28 mouse cellular contexts compared by ENCODE assay signal in the genomic region with DNA sequence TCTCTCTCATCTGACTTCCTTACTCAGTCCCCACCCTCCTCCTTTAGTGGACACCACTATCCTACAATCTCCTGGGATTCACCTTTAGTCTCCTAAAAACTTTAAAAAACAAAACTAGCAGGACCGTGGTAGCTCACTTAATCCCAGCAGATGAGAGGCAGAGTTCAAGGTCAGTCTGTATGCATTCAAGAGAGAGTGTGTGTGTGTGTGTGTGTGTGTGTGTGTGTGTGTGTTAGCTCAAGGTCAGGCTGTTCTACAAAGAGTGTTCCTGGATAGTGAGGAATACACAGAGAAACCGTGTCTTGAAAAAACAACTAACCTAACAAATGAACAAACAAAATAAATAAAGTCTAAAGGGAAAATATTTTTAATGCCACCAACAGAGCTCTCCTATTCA. TPM values are rescaled to one million over a fixed set of nuclear protein-coding genes. Genes with fewer than 3 reads are reported as not detected.
DNase-seq lines count a peak whose midpoint lies in the region; ATAC-seq and TF ChIP-seq lines count a peak whose summit lies in the region.
"Had no signal": no experiment of that assay in that cellular context is flagged by ENCODE, and none has a peak within 500 bp of the region (broad histone marks: within the 10 kb centered on the region; RNA-seq: fewer than 3 reads in every experiment).

No protein-coding gene starts in this region.

- H3K9me3 ChIP-seq in intestine, embryonic 16.5 days (ENCODE audit: control insufficient read depth, low read length) = no peaks in the 10 kb centered on the region
- H3K9me3 ChIP-seq in intestine, embryonic 15.5 days = no peaks in the 10 kb centered on the region
- no peaks in the 10 kb centered on the region for H3K9me3 ChIP-seq in forebrain, postnatal 0 days (ENCODE audit: low read length)
- H3K9me3 ChIP-seq: heart, embryonic 15.5 days; limb, embryonic 13.5 days had no signal

- H3K27ac ChIP-seq in intestine, embryonic 16.5 days (ENCODE audit: low read length) = no peak overlapping the region
- no peak overlapping the region for H3K27ac ChIP-seq in intestine, embryonic 15.5 days
- H3K27ac ChIP-seq in bone marrow macrophage, adult 2 months (ENCODE audit: insufficient read depth, low read depth, low read length) = peak overlapping the region; percentile 93
- H3K27ac ChIP-seq in macrophage = peak overlapping the region; percentile 60
- H3K27ac ChIP-seq in forebrain, postnatal 0 days (ENCODE audit: low read depth, low read length) = no peak overlapping the region
- H3K27ac ChIP-seq: heart, embryonic 15.5 days; hindbrain, embryonic 14.5 days; kidney, postnatal 0 days; limb, embryonic 13.5 days had no signal

- peak; percentile 22 for DNase-seq in adrenal gland, postnatal 10 days
- DNase-seq in adrenal gland, postnatal 4 days (ENCODE audit: low spot score in 2 of 2) = no peak
- DNase-seq in forebrain, postnatal 0 days = no peak
- no peak for DNase-seq in spleen, adult 12 weeks (ENCODE audit: low spot score)
- DNase-seq: adrenal gland, postnatal 14 days; cerebellum, adult 8-10 months; cerebellum, postnatal 36 days; gastrocnemius, postnatal 25 days; heart, adult 18-20 months; kidney, adult 8-10 months; kidney, postnatal 4 days; lung, adult 2 months; lung, postnatal 10 days; midbrain, embryonic 14.5 days; right cerebral cortex, postnatal 25 days; spleen, adult 18-20 months; thymus, adult 18-20 months; thymus, postnatal 25 days had no signal

- H3K79me2 ChIP-seq in macrophage (ENCODE audit: inconsistent target) = peaks cover 100% of the 10 kb centered on the region

- no peaks in the 10 kb centered on the region for H3K27me3 ChIP-seq in intestine, embryonic 16.5 days (replicated peaks; ENCODE audit: control insufficient read depth, insufficient read depth, low read length)
- no peaks in the 10 kb centered on the region for H3K27me3 ChIP-seq in intestine, embryonic 15.5 days (replicated peaks)
- no peaks in the 10 kb centered on the region for H3K27me3 ChIP-seq in forebrain, postnatal 0 days (ENCODE audit: insufficient read depth, low read length)
- H3K27me3 ChIP-seq: heart, embryonic 15.5 days; limb, embryonic 13.5 days; Patski had no signal

- H3K4me3 ChIP-seq in intestine, embryonic 16.5 days (ENCODE audit: low read length) = no peak overlapping the region
- no peak overlapping the region for H3K4me3 ChIP-seq in intestine, embryonic 15.5 days (replicated peaks)
- peak overlapping the region; percentile 46; the same call in 1 of the 2 replicates for H3K4me3 ChIP-seq in bone marrow macrophage, adult 2 months (ENCODE audit: insufficient read depth, low read length)
- H3K4me3 ChIP-seq in macrophage (ENCODE audit: inconsistent target) = no peak overlapping the region
- no peak overlapping the region for H3K4me3 ChIP-seq in forebrain, postnatal 0 days (ENCODE audit: low read depth, low read length)
- H3K4me3 ChIP-seq: heart, embryonic 15.5 days; limb, embryonic 13.5 days had no signal

- no peaks in the 10 kb centered on the region for H3K36me3 ChIP-seq in intestine, embryonic 16.5 days (ENCODE audit: control insufficient read depth, insufficient read depth, low read length)
- no peaks in the 10 kb centered on the region for H3K36me3 ChIP-seq in intestine, embryonic 15.5 days
- no peaks in the 10 kb centered on the region for H3K36me3 ChIP-seq in macrophage (ENCODE audit: inconsistent target)
- H3K36me3 ChIP-seq in forebrain, postnatal 0 days (ENCODE audit: insufficient read depth) = no peaks in the 10 kb centered on the region
- H3K36me3 ChIP-seq: heart, embryonic 15.5 days; limb, embryonic 13.5 days had no signal

- 0 out of 2 replicates have a peak, but pooled peaks have one; percentile 33 for ATAC-seq in intestine, embryonic 16.5 days
- ATAC-seq in intestine, embryonic 15.5 days = no peak
- no peak for ATAC-seq in forebrain, postnatal 0 days
- ATAC-seq: forebrain, embryonic 14.5 days; Patski had no signal

- no peak for TF ChIP-seq POLR2A in bone marrow macrophage, adult 2 months (IDR thresholded peaks at IDR 0.05; ENCODE audit: borderline replicate concordance, low read depth, low read length)

- H3K4me1 ChIP-seq in intestine, embryonic 16.5 days (ENCODE audit: control insufficient read depth, insufficient read depth, low read length) = peaks cover 7% of the 10 kb centered on the region; the same call in 1 of the 2 replicates
- H3K4me1 ChIP-seq in intestine, embryonic 15.5 days (replicated peaks) = no peaks in the 10 kb centered on the region
- H3K4me1 ChIP-seq in bone marrow macrophage, adult 2 months (ENCODE audit: control insufficient read depth, insufficient read depth, low read length) = peaks cover 45% of the 10 kb centered on the region
- H3K4me1 ChIP-seq in forebrain, postnatal 0 days (ENCODE audit: insufficient read depth) = no peaks in the 10 kb centered on the region
- H3K4me1 ChIP-seq: limb, embryonic 13.5 days had no signal

- no peak overlapping the region for H3K4me2 ChIP-seq in intestine, embryonic 16.5 days (ENCODE audit: low read depth, low read length)
- no peak overlapping the region for H3K4me2 ChIP-seq in intestine, embryonic 15.5 days (replicated peaks)
- no peak overlapping the region for H3K4me2 ChIP-seq in forebrain, postnatal 0 days (ENCODE audit: low read depth)
- H3K4me2 ChIP-seq: heart, embryonic 15.5 days; hindbrain, embryonic 14.5 days; limb, embryonic 13.5 days had no signal

- WGBS in intestine, embryonic 16.5 days = 51% methylated on average over 2 of the region's 2 CpGs
- WGBS in intestine, embryonic 15.5 days = 43% methylated on average over 2 of the region's 2 CpGs
- WGBS in macrophage (ENCODE audit: missing documents) = 85% methylated on average over 2 of the region's 2 CpGs
- WGBS in forebrain, postnatal 0 days = 76% methylated on average over 2 of the region's 2 CpGs

- no peak overlapping the region for H3K9ac ChIP-seq in intestine, embryonic 16.5 days (ENCODE audit: low read depth, low read length)
- no peak overlapping the region for H3K9ac ChIP-seq in intestine, embryonic 15.5 days
- no peak overlapping the region for H3K9ac ChIP-seq in forebrain, postnatal 0 days
- H3K9ac ChIP-seq: heart, embryonic 15.5 days; hindbrain, embryonic 14.5 days; limb, embryonic 13.5 days had no signal

- no peak for TF ChIP-seq CTCF in bone marrow macrophage, adult 2 months (IDR thresholded peaks at IDR 0.05; ENCODE audit: low read depth, low read length)
- TF ChIP-seq CTCF in forebrain, postnatal 0 days (IDR thresholded peaks at IDR 0.05; ENCODE audit: low read depth) = no peak

RNA-seq across cellular contexts. Expression of gene Hsd17b12, which starts 12.6 kb away (rescaled TPM):
- 100 to 1,000 TPM; 151 to 164 TPM for total RNA-seq in adrenal gland, postnatal 10 days (2021)
- total RNA-seq in adrenal gland, postnatal 4 days (2021) = 10 to 100 TPM; 87.0 to 95.3 TPM
- polyA plus RNA-seq in intestine, embryonic 16.5 days (2015; fragmentation: Nextera tagmentation; extraction: Ambion mirVana) = 175 and 183 TPM in 2 replicates
- polyA plus RNA-seq in intestine, embryonic 15.5 days (2015; fragmentation: Nextera tagmentation; extraction: Ambion mirVana) = 157 and 159 TPM in 2 replicates
- 79.8 and 84.2 TPM in 2 replicates for polyA plus RNA-seq in bone marrow macrophage, adult 2 months (2012; ENCODE audit: insufficient read depth, insufficient read length, missing spikeins)
- 100 to 1,000 TPM in 5 of 26 experiments, 10 to 100 TPM in 21; 19.9 to 168 (median 51.8) TPM for total RNA-seq in macrophage (2018; cell fraction: chromatin; rRNA removed)
- 100 to 1,000 TPM in 22 of 26 experiments, 10 to 100 TPM in 4; 88.7 to 189 (median 122) TPM for total RNA-seq in macrophage (2018; cell fraction: cytosol; rRNA removed)
- total RNA-seq in macrophage (2018; cell fraction: nucleus; rRNA removed) = 100 to 1,000 TPM in 14 of 26 experiments, 10 to 100 TPM in 12; 45.7 to 191 (median 102) TPM
- polyA plus RNA-seq in macrophage (2018) = 99.8 to 289 TPM (median 134 TPM) in 3 replicates
- 64.1 and 75.8 TPM in 2 replicates for total RNA-seq in forebrain, postnatal 0 days (2014; rRNA removed)
- polyA plus RNA-seq in forebrain, postnatal 0 days (2015; fragmentation: Nextera tagmentation; extraction: Ambion mirVana) = 134 and 142 TPM in 2 replicates

Comparison
In these comparisons a context has a peak if more than half of its experiments do, and no peak if none do; other contexts are left out.
1. H3K27ac ChIP-seq: peak in bone marrow macrophage, adult 2 months (single experiment) and macrophage (single experiment); none in intestine, embryonic 16.5 days (single experiment), intestine, embryonic 15.5 days (single experiment) and forebrain, postnatal 0 days (single experiment).